Mouse (Mus musculus): ENCODE data around the gene Saal1.

DNA sequence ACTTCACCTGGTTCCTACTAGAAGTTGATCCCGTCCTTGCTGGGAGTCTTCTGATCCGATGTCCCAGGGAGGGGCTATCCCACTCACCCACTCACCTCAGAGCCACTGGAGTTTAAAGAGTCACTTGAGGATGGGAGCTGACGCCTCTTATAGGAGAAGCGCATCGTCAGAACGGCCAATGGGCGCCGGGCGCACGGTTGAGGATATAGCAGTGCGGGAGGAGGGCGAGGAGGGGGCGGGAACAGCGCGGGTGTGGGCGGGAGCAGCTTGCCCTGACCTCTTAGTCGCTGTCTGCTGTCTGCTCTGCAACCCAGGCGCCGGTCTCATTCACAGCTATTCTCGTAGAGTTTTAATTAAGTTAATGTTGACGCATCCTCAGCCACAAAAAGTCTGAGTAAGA, 43.2 kb downstream of the Saal1 start:
- TF ChIP-seq CTCF (IDR thresholded peaks at IDR 0.05; ENCODE audit: low read depth, low read length): no peak
- no peak for TF ChIP-seq POLR2A (IDR thresholded peaks at IDR 0.05; ENCODE audit: borderline replicate concordance, low read depth, low read length)

All from bone marrow macrophage, adult 2 months (primary cell).